Mouse (Mus musculus) CH12.LX (cell line): Measurements from ENCODE around the gene Plscr4. TPM values are rescaled to one million over a fixed set of nuclear protein-coding genes. Genes with fewer than 3 reads are reported as not detected.

Experiments used
- DNase-seq: peaks from one replicate; pipeline ENCODE4 v3.0.0-alpha.2; 2013; ENCODE audit errors: extremely low read depth
- H3K27ac ChIP-seq: 2 replicates; pipeline ENCODE4 v1.5.1; 2012; ENCODE audit warnings: low read depth, mild to moderate bottlenecking, control low read depth, moderate library complexity; ENCODE audit not compliant: insufficient read depth
- H3K27me3 ChIP-seq: replicated peaks from 2 replicates; pipeline ENCODE3; 2012; ENCODE audit warnings: inconsistent platforms
- H3K36me3 ChIP-seq, 2 experiments: replicated peaks in 1 of 2; 2 replicates each; pipeline versions ENCODE3 to v1.6.1; 2012; ENCODE audit warnings: inconsistent platforms in 1 of 2, low read length in 1 of 2, mild to moderate bottlenecking in 1 of 2, mixed read lengths in 1 of 2, moderate library complexity in 1 of 2; ENCODE audit not compliant: control insufficient read depth in 1 of 2, insufficient read depth in 1 of 2
- H3K4me1 ChIP-seq, 2 experiments: 2 replicates each; pipeline ENCODE4 v1.6.1; 2012; ENCODE audit warnings: inconsistent platforms in 1 of 2, moderate library complexity in 1 of 2; ENCODE audit not compliant: insufficient read depth in 2 of 2, control insufficient read depth in 1 of 2
- H3K4me2 ChIP-seq: 2 replicates; pipeline ENCODE4 v1.6.1; 2012; ENCODE audit warnings: low read depth, mild to moderate bottlenecking, control low read depth; ENCODE audit not compliant: poor library complexity, insufficient read depth, severe bottlenecking
- H3K4me3 ChIP-seq, 3 experiments: fragments of 150-350 bp in 1 of 3; sonication (generic) in 1 of 3; replicated peaks in 1 of 3; 2 replicates each; pipeline versions ENCODE3 to v1.5.1; 2011 to 2012; ENCODE audit warnings: low read depth in 2 of 3, low read length in 2 of 3, mild to moderate bottlenecking in 2 of 3, moderate library complexity in 2 of 3, control low read depth in 1 of 3, improper control_type of control experiment in 1 of 3, inconsistent platforms in 1 of 3, mixed read lengths in 1 of 3; ENCODE audit not compliant: poor library complexity in 1 of 3
- H3K79me2 ChIP-seq: replicated peaks from 2 replicates; pipeline ENCODE4 v1.6.1; 2012; ENCODE audit warnings: mild to moderate bottlenecking, moderate library complexity; ENCODE audit not compliant: control insufficient read depth, poor library complexity, insufficient read depth, severe bottlenecking; ENCODE audit errors: extremely low read depth
- H3K9ac ChIP-seq: 2 replicates; pipeline ENCODE4 v1.6.1; 2012; ENCODE audit warnings: low read depth, mild to moderate bottlenecking, control low read depth, moderate library complexity; ENCODE audit not compliant: insufficient read depth
- H3K9me3 ChIP-seq: replicated peaks from 2 replicates; pipeline ENCODE3; 2012; ENCODE audit warnings: low read length, inconsistent platforms, mixed read lengths
- CHD2 ChIP-seq: IDR thresholded peaks from 2 replicates; pipeline ENCODE4 v1.6.1; 2011; ENCODE audit warnings: low read length, improper control_type of control experiment
- CTCF ChIP-seq, 2 experiments: IDR thresholded peaks in 1 of 2; conservative IDR thresholded peaks in 1 of 2; 2 replicates each; pipeline ENCODE4 v1.5.1; 2011 to 2012; ENCODE audit warnings: low read depth in 2 of 2, low read length in 2 of 2, improper control_type of control experiment in 1 of 2, inconsistent platforms in 1 of 2, mild to moderate bottlenecking in 1 of 2, moderate library complexity in 1 of 2
- E2F4 ChIP-seq: IDR thresholded peaks from 2 replicates; pipeline ENCODE4 v1.6.1; 2011; ENCODE audit warnings: low read depth, low read length, improper control_type of control experiment; ENCODE audit not compliant: insufficient replicate concordance
- ETS1 ChIP-seq: conservative IDR thresholded peaks from 2 replicates; pipeline ENCODE4 v1.6.1; 2012; ENCODE audit warnings: low read depth, mild to moderate bottlenecking, inconsistent platforms, low read length, improper control_type of control experiment, moderate library complexity
- GABPA ChIP-seq: IDR thresholded peaks from 2 replicates; pipeline ENCODE4 v1.6.1; 2012; ENCODE audit warnings: low read depth, low read length, improper control_type of control experiment, inconsistent platforms; ENCODE audit not compliant: insufficient replicate concordance
- HCFC1 ChIP-seq: IDR thresholded peaks from 2 replicates; pipeline ENCODE4 v1.6.1; 2012; ENCODE audit warnings: low read depth, mild to moderate bottlenecking, inconsistent platforms, low read length, improper control_type of control experiment
- IRF4 ChIP-seq: IDR thresholded peaks from 2 replicates; pipeline ENCODE4 v1.6.1; 2014; ENCODE audit warnings: low read depth, mild to moderate bottlenecking, inconsistent platforms, low read length, improper control_type of control experiment
- KAT2A ChIP-seq: IDR thresholded peaks from 2 replicates; pipeline ENCODE4 v1.6.1; 2012; ENCODE audit warnings: low read length, improper control_type of control experiment, inconsistent platforms; ENCODE audit not compliant: insufficient replicate concordance
- MAFK ChIP-seq: IDR thresholded peaks from 2 replicates; pipeline ENCODE4 v1.6.1; 2011; ENCODE audit warnings: low read length, improper control_type of control experiment; ENCODE audit not compliant: insufficient replicate concordance
- MAX ChIP-seq: IDR thresholded peaks from 2 replicates; pipeline ENCODE4 v1.6.1; 2011; ENCODE audit warnings: low read length, improper control_type of control experiment
- MAZ ChIP-seq: IDR thresholded peaks from 2 replicates; pipeline ENCODE4 v1.6.1; 2012; ENCODE audit warnings: low read depth, mild to moderate bottlenecking, inconsistent platforms, low read length, improper control_type of control experiment, moderate library complexity
- MEF2A ChIP-seq: IDR thresholded peaks from 2 replicates; pipeline ENCODE4 v1.6.1; 2014; ENCODE audit warnings: low read depth, mild to moderate bottlenecking, inconsistent platforms, low read length, improper control_type of control experiment, borderline replicate concordance
- MXI1 ChIP-seq: IDR thresholded peaks from 2 replicates; pipeline ENCODE4 v1.6.1; 2011; ENCODE audit warnings: mild to moderate bottlenecking, low read depth, low read length, improper control_type of control experiment
- MYC ChIP-seq: IDR thresholded peaks from 2 replicates; pipeline ENCODE4 v1.6.1; 2011; ENCODE audit warnings: low read depth, mild to moderate bottlenecking, improper control_type of control experiment, low read length
- PAX5 ChIP-seq: IDR thresholded peaks from 2 replicates; pipeline ENCODE4 v1.6.1; 2012; ENCODE audit warnings: low read length, inconsistent platforms, mixed read lengths
- POLR2A ChIP-seq: IDR thresholded peaks from 2 replicates; pipeline ENCODE4 v1.6.1; 2011; ENCODE audit warnings: low read depth, mild to moderate bottlenecking, improper control_type of control experiment, low read length
- RCOR1 ChIP-seq: conservative IDR thresholded peaks from 2 replicates; pipeline ENCODE4 v1.6.1; 2012; ENCODE audit warnings: low read depth, mild to moderate bottlenecking, inconsistent platforms, low read length, improper control_type of control experiment
- SIN3A ChIP-seq: IDR thresholded peaks from 2 replicates; pipeline ENCODE4 v1.6.1; 2012; ENCODE audit warnings: low read length, improper control_type of control experiment, inconsistent platforms
- SMC3 ChIP-seq: IDR thresholded peaks from 2 replicates; pipeline ENCODE4 v1.6.1; 2011; ENCODE audit warnings: low read depth, low read length, improper control_type of control experiment
- TCF12 ChIP-seq: IDR thresholded peaks from 2 replicates; pipeline ENCODE4 v1.6.1; 2014; ENCODE audit warnings: low read depth, mild to moderate bottlenecking, inconsistent platforms, low read length, improper control_type of control experiment
- ZMIZ1 ChIP-seq: IDR thresholded peaks from 2 replicates; pipeline ENCODE4 v1.6.1; 2012; ENCODE audit warnings: low read depth, mild to moderate bottlenecking, inconsistent platforms, low read length, improper control_type of control experiment
- dilution Hi-C: fragments of 300-500 bp; cut with MboI; formaldehyde crosslinking; loops from 2 replicates; pipeline ENCODE4 v1.14.3; 2020; ENCODE audit warnings: low sequenced_read_pairs; ENCODE audit not compliant: extremely low pct_unique_long_range_greater_than_20kb, extremely low pct_ligation_motif_present
- in situ Hi-C: fragments of 300-500 bp; cut with MboI; formaldehyde crosslinking; loops from 3 replicates; pipeline ENCODE4 v1.14.3; 2019; ENCODE audit warnings: low sequenced_read_pairs, low pct_ligation_motif_present, low pct_unique_long_range_greater_than_20kb, mixed read lengths
- polyA plus RNA-seq: library from polyadenylated mRNA; unstranded; fragments of >175 nt; gene quantifications from 2 replicates; pipeline ENCODE4 v1.2.1, GENCODE M21; 2012; ENCODE audit warnings: low read depth; ENCODE audit not compliant: insufficient read length
- total RNA-seq, 2 experiments: library from RNA; depleted of rRNA; stranded (reverse); fragments of 300-350 nt in 1 of 2; fragments of >200 nt in 1 of 2; gene quantifications; 2 replicates each; pipeline ENCODE4 v1.2.3; 2012 to 2014

The Plscr4 gene
- total RNA-seq (2012; rRNA removed) (not detected in 2 replicates), total RNA-seq (2014; rRNA removed) (0.07 TPM in 1 of 2 replicates, not detected in the other), polyA plus RNA-seq (0.10 TPM in 1 of 2 replicates, not detected in the other)

DNA sequence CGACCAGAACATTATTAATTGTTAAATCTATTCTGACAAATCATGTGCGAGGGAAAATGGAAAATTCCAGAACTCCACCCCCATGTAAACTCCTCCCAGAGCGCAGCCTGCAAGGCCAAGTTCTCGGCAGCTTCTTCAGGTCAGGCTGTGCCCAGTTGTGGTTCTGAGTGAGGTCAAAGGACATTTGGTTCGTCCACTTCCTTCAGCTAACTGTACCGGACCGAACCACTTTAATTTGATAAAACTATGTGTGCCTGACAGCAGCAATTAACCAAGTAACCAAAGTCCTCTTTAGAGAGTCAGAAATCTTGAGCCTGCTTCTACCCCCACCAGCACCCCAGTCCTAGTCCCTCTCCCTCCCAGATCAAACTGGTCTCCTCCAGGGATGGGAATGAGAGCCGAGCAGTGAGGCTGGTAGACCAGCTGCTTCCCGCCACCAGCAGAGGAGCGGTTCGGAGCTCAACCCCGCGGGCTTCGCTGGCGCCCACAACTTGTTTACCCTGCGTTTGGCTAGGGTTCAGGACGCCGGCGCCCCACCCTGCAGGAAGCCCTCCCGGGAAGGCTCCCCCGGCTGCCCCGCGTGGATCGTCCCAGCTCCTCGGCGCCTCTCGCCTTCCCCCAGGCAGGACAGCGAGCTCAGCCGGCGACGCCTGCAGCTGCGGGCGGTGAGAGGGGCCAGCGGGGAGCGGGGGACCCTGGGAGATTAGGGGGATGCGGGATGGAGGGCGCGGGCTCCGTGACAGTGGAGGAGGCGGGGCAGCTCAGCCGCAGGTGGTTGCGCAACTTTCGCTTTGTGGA is at the start of gene Plscr4:
Gene Plscr4, plus strand, starts transcription at position 113 of the 798 bp plus-strand sequence.
- no peaks in the 10 kb centered on the region for H3K36me3 ChIP-seq
- no peak for DNase-seq
- no peaks in the 10 kb centered on the region for H3K79me2 ChIP-seq
- H3K4me1 ChIP-seq, result peaks cover 0 to 4% of the 10 kb centered on the region in 2 experiments; a peak in 2 of 4 replicates
- H3K9me3 ChIP-seq, result no peaks in the 10 kb centered on the region
- dilution Hi-C loops, result no loop called here
- H3K4me2 ChIP-seq, result peak within 1 kb of the TSS; percentile 42
- no peak within 1 kb of the TSS for H3K27ac ChIP-seq
- peak within 1 kb of the TSS; percentile 33 for H3K9ac ChIP-seq
- peak within 1 kb of the TSS; percentile 35 to 86 (median 60) for H3K4me3 ChIP-seq
- no peaks in the 10 kb centered on the region for H3K27me3 ChIP-seq
- TF ChIP-seq MAX (peak; percentile 21; the same call in 1 of the 2 replicates), GABPA (no peak), SIN3A (no peak), MXI1 (no peak), POLR2A (no peak), CTCF (conservative IDR thresholded peaks at IDR 0.05 in 1 of 2, IDR thresholded peaks at IDR 0.05 in 1 of 2; ENCODE audit: low read depth in 2 of 2, low read length in 2 of 2) (no peak), HCFC1 (no peak), MEF2A (no peak)
- in situ Hi-C loops, result no loop called here

- no peak overlapping the region for H3K9ac ChIP-seq
- H3K9me3 ChIP-seq, result no peaks in the 10 kb centered on the region
- no peaks in the 10 kb centered on the region for H3K36me3 ChIP-seq
- H3K79me2 ChIP-seq, result no peaks in the 10 kb centered on the region
- no peak overlapping the region for H3K27ac ChIP-seq
- no peak for DNase-seq
- no peaks in the 10 kb centered on the region for H3K4me1 ChIP-seq
- no peak for TF ChIP-seq CHD2
- TF ChIP-seq MAFK, result peak; percentile 91
- TF ChIP-seq, all 38 proteins: peak for 1
- Histone ChIP-seq H3K27me3 (no peaks in the 10 kb centered on the region), H3K4me3 (no peak overlapping the region), H3K4me2 (no peak overlapping the region)
- dilution Hi-C loops (no loop called here), in situ Hi-C loops (no loop called here)
Measured at GRCm38 (mm10) chr9:92410225-92410624, 46.9 kb upstream of the Plscr4 start.

DNA sequence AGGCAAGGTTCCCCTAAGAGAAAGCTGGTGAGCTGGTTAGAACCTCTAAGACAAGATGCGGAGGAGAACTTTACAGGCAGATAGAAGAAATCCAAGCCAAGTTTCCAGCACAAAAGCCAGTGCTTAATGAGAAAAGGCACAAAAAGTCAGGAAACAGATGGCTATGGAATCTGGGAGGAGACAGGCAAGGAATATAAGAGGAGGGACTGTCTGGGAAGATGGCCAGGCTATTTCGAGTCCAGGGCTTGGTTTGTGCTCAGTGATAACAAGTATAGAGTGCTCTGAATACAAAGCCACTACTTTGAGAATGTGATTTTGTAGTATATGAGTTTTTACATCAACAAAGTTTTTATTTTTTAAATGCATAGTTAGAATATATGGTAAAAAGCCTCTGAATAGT is 45.1 kb upstream of the Plscr4 start:
- no peaks in the 10 kb centered on the region for H3K9me3 ChIP-seq
- H3K27me3 ChIP-seq, result no peaks in the 10 kb centered on the region
- no peak for DNase-seq
- no peak overlapping the region for H3K9ac ChIP-seq
- dilution Hi-C loops (no loop called here), in situ Hi-C loops (no loop called here)
- no peak overlapping the region for H3K27ac ChIP-seq
- TF ChIP-seq IRF4 (no peak), MAZ (no peak), GABPA (no peak), E2F4 (no peak), POLR2A (no peak), ZMIZ1 (no peak), PAX5 (no peak), ETS1 (no peak), SMC3 (no peak), KAT2A (no peak), TCF12 (no peak), RCOR1 (no peak), MYC (no peak), MAFK (no peak)
- no peak overlapping the region for H3K4me2 ChIP-seq
- H3K4me3 ChIP-seq, result no peak overlapping the region
- H3K36me3 ChIP-seq, result no peaks in the 10 kb centered on the region
- H3K4me1 ChIP-seq, result no peaks in the 10 kb centered on the region
- no peaks in the 10 kb centered on the region for H3K79me2 ChIP-seq
